Mouse (Mus musculus) hindbrain, embryonic 16.5 days (tissue): ENCODE data around the gene Dgki. TPM values are rescaled to one million over a fixed set of nuclear protein-coding genes. Genes with fewer than 3 reads are reported as not detected.

Source experiments
- ATAC-seq: fragments of 200-750 bp; cut with Nextera tagmentation; 2 replicates; pipeline ENCODE4 v1.8.0; 2017; ENCODE audit warnings: moderate TSS enrichment, moderate library complexity
- H3K27ac ChIP-seq: fragments of 300-500 bp; sonication (generic); 2 replicates; pipeline ENCODE4 v1.5.1; 2014; ENCODE audit warnings: low read depth, mild to moderate bottlenecking, control low read depth, low read length, moderate library complexity
- H3K27me3 ChIP-seq: fragments of 300-500 bp; sonication (generic); replicated peaks from 2 replicates; pipeline ENCODE4 v1.6.1; 2014; ENCODE audit warnings: low read length; ENCODE audit not compliant: control insufficient read depth, insufficient read depth
- H3K36me3 ChIP-seq: fragments of 300-500 bp; sonication (generic); 2 replicates; pipeline ENCODE4 v1.6.1; 2014; ENCODE audit warnings: mild to moderate bottlenecking, low read length, moderate library complexity, mixed read lengths; ENCODE audit not compliant: control insufficient read depth, insufficient read depth
- H3K4me1 ChIP-seq: fragments of 300-500 bp; sonication (generic); 2 replicates; pipeline ENCODE4 v1.6.1; 2014; ENCODE audit warnings: low read depth, low read length; ENCODE audit not compliant: control insufficient read depth, insufficient read depth
- H3K4me2 ChIP-seq: fragments of 300-500 bp; sonication (generic); 2 replicates; pipeline ENCODE4 v1.6.1; 2014; ENCODE audit warnings: mild to moderate bottlenecking, low read length, control low read depth, moderate library complexity
- H3K4me3 ChIP-seq: fragments of 300-500 bp; sonication (generic); 2 replicates; pipeline ENCODE4 v1.5.1; 2014; ENCODE audit warnings: mild to moderate bottlenecking, low read length, control low read depth, moderate library complexity
- H3K9ac ChIP-seq: fragments of 300-500 bp; sonication (generic); 2 replicates; pipeline ENCODE4 v1.6.1; 2014; ENCODE audit warnings: low read depth, mild to moderate bottlenecking, control low read depth, low read length, moderate library complexity
- H3K9me3 ChIP-seq: fragments of 300-500 bp; sonication (generic); 2 replicates; pipeline ENCODE4 v1.6.1; 2014; ENCODE audit warnings: mild to moderate bottlenecking, low read length, moderate library complexity; ENCODE audit not compliant: control insufficient read depth
- WGBS: fragments of 180-500 bp; shearing (Covaris S2); extraction: QIAGEN DNeasy Blood & Tissue Kit; methylation state at CpG from one replicate; pipeline ENCODE4 v1.1.7; 2014; 5-methylcytosine and 5-hydroxymethylcytosine counted together
- polyA plus RNA-seq: library from polyadenylated mRNA; unstranded; fragments of >200 nt; fragmentation: Nextera tagmentation; extraction: Ambion mirVana; gene quantifications from 2 replicates; pipeline ENCODE4 v1.2.1, GENCODE M21; 2015

The Dgki gene
- polyA plus RNA-seq, 1 experiment from 2014 or later = 6.0 TPM

DNA sequence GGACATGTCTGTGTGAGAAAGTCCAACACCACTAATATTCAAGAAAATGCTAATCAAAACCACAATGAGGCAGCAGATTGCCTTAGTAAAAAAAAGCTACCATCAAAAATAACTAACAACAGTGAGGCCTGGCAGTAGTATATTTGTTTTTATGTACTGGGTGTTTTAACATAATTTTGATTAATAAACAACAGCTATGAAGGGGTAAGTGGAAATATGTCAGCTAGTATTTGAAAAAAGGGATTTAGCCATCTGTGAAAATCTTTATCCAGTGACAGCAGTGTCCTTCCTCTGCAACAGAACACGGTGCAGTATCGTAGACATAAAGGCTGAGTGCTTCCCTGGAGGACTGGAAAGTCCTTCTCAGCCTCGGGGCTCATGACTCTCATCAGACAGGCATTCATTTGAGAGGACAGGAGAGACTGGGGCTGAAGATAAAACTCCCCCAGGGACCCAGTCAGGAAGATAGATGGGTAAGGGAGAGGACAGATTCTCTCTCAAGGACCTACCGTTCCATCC, 252.3 kb downstream of the Dgki start:
- peaks cover 3% of the 10 kb centered on the region for H3K4me1 ChIP-seq
- no peaks in the 10 kb centered on the region for H3K36me3 ChIP-seq
- H3K27ac ChIP-seq = no peak overlapping the region
- no peaks in the 10 kb centered on the region for H3K9me3 ChIP-seq
- no peak overlapping the region for H3K4me2 ChIP-seq
- H3K4me3 ChIP-seq = no peak overlapping the region
- ATAC-seq = no peak
- WGBS = 37% methylated on average over 4 of the region's 4 CpGs
- H3K9ac ChIP-seq = no peak overlapping the region
- no peaks in the 10 kb centered on the region for H3K27me3 ChIP-seq

DNA sequence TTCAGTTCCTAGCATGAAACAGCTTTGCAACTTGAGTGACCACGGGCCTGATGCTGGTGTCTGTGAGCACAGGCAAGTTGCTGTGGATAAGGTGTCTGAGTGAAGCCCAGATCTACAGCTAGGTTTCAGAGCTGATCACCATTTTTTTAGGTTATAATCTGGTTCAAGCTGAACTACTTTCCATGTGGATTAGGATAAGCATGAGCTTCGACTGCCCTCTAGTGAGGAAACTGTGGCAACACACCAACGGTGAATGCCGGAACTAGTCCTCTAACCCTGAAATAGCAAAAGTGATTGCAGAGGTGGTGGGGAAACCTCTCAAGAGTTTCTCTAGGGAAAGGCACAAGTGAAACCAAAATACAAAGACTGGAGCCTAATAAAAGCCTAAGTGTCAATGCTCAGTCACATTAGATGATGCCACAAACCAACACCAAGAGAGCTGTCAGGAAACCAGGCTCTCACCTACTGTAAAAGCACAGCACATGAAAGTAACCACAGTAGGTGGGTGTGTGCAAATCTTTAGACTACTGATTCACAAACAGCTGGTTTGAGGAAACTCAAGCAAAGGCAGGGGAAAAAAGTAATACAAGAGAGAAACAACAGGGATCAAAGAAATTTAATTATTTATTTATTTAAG, 253.7 kb downstream of the Dgki start:
- no peaks in the 10 kb centered on the region for H3K27me3 ChIP-seq
- no peaks in the 10 kb centered on the region for H3K36me3 ChIP-seq
- 28% methylated on average over 4 of the region's 4 CpGs for WGBS
- H3K4me2 ChIP-seq = no peak overlapping the region
- H3K27ac ChIP-seq = no peak overlapping the region
- H3K9ac ChIP-seq = no peak overlapping the region
- H3K9me3 ChIP-seq = no peaks in the 10 kb centered on the region
- H3K4me3 ChIP-seq = no peak overlapping the region
- H3K4me1 ChIP-seq = no peaks in the 10 kb centered on the region
- peak; percentile 65 for ATAC-seq

- WGBS = 89% methylated on average over 4 of the region's 4 CpGs
These were observed 255.2 kb downstream of the Dgki start for GRCm38 (mm10) chr6:37044796-37045195.

DNA sequence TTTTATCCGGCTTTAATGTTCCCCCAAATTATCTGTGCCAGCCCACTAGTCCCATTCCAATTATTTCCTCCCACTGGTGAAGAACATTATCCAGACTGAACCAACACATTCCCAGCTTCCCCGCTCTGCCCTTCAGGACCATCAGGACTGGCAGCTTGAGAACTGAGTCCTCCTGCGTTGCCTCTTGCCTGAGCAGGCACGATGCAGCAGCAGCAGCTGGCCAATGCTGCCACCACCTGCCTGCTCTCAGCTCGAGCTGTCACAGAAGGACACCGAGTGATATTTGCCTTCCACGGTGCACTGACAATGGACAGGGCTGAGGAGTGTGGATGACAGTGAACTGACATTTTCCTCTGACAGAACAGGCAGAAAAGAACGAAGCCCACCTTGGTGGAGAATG, 261.5 kb downstream of the Dgki start:
- peak overlapping the region; percentile 20; the same call in 1 of the 2 replicates for H3K27ac ChIP-seq
- peak; percentile 87 for ATAC-seq
- H3K4me3 ChIP-seq = no peak overlapping the region
- H3K9ac ChIP-seq = no peak overlapping the region
- H3K4me1 ChIP-seq = peaks cover 8% of the 10 kb centered on the region
- WGBS = 35% methylated on average over 8 of the region's 8 CpGs
- no peaks in the 10 kb centered on the region for H3K27me3 ChIP-seq
- H3K9me3 ChIP-seq = no peaks in the 10 kb centered on the region
- no peak overlapping the region for H3K4me2 ChIP-seq
- peaks cover 2% of the 10 kb centered on the region; the same call in 1 of the 2 replicates for H3K36me3 ChIP-seq

More at GRCm38 (mm10) chr6:37044796-37045195, 255.2 kb downstream of the Dgki start:
- no peak overlapping the region for H3K27ac ChIP-seq
- H3K36me3 ChIP-seq = no peaks in the 10 kb centered on the region
- H3K9me3 ChIP-seq = no peaks in the 10 kb centered on the region
- no peak for ATAC-seq
- no peaks in the 10 kb centered on the region for H3K4me1 ChIP-seq
- H3K9ac ChIP-seq = no peak overlapping the region
- H3K4me2 ChIP-seq = no peak overlapping the region
- H3K27me3 ChIP-seq = no peaks in the 10 kb centered on the region
- H3K4me3 ChIP-seq = no peak overlapping the region

- Histone ChIP-seq H3K4me1 (peaks cover 8% of the 10 kb centered on the region), H3K36me3 (peaks cover 2% of the 10 kb centered on the region; the same call in 1 of the 2 replicates), H3K27me3 (no peaks in the 10 kb centered on the region), H3K27ac (0 out of 2 replicates have a peak overlapping the region, but pooled peaks have one; percentile 5), H3K4me3 (no peak overlapping the region), H3K9me3 (no peaks in the 10 kb centered on the region), H3K9ac (no peak overlapping the region), H3K4me2 (no peak overlapping the region)
- WGBS = 73% methylated on average over 11 of the region's 11 CpGs
- peak; percentile 60; the same call in 1 of the 2 replicates for ATAC-seq
These were observed 262.7 kb downstream of the Dgki start for GRCm38 (mm10) chr6:37037115-37037908.

- Histone ChIP-seq H3K27me3 (no peaks in the 10 kb centered on the region), H3K27ac (no peak overlapping the region), H3K9ac (no peak overlapping the region), H3K4me1 (peaks cover 8% of the 10 kb centered on the region), H3K36me3 (peaks cover 2% of the 10 kb centered on the region; the same call in 1 of the 2 replicates), H3K4me3 (no peak overlapping the region), H3K4me2 (no peak overlapping the region), H3K9me3 (no peaks in the 10 kb centered on the region)
- no peak for ATAC-seq
- 68% methylated on average over 6 of the region's 6 CpGs for WGBS
These were observed 264.3 kb downstream of the Dgki start for GRCm38 (mm10) chr6:37035681-37036080.

DNA sequence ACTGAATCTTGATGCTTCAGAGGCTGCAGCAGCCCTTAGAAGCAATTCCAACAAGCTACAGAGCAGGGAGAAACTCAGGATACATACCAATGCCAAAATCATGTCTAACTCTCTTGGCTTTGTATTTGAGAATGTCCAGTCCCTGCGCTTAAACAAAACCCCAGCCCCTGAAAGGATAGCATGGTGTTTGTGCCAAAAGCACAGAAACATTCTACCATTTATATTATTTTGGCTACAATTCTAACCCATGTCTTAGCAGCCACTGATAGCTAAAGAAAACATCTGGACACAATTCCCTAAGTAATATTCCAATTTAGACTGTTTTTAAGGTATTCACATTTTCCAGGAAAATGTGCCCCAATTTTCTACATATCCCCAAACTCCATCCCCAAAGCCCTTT, 269.0 kb downstream of the Dgki start:
- peaks cover 3% of the 10 kb centered on the region; the same call in 1 of the 2 replicates for H3K4me1 ChIP-seq
- peaks cover 2% of the 10 kb centered on the region for H3K36me3 ChIP-seq
- no peak overlapping the region for H3K27ac ChIP-seq
- WGBS = 79% methylated on average over 1 of the region's 1 CpGs
- H3K4me3 ChIP-seq = no peak overlapping the region
- H3K4me2 ChIP-seq = no peak overlapping the region
- H3K27me3 ChIP-seq = no peaks in the 10 kb centered on the region
- no peak for ATAC-seq
- H3K9ac ChIP-seq = no peak overlapping the region
- H3K9me3 ChIP-seq = no peaks in the 10 kb centered on the region

DNA sequence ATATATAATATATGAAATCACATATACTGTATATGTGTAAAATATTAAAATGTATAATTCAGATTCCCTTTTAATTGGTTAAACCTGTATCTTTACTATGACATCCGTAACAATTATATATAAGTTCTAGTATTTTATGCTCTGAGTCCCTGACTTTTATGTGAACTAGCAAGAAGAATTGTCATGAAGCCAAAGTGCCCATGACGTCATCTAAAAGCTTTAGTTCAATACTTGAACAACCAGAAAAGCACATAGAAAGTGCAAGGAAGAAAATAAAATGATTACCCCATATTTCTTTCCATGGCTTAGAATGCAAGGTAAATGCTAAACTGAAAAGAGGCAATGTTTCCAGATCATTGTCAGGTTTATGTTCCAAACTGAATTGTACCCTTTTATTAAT, 269.6 kb downstream of the Dgki start:
- no peak for ATAC-seq
- H3K4me1 ChIP-seq = peaks cover 3% of the 10 kb centered on the region; the same call in 1 of the 2 replicates
- H3K4me2 ChIP-seq = no peak overlapping the region
- H3K9me3 ChIP-seq = no peaks in the 10 kb centered on the region
- H3K4me3 ChIP-seq = no peak overlapping the region
- no peak overlapping the region for H3K27ac ChIP-seq
- H3K27me3 ChIP-seq = no peaks in the 10 kb centered on the region
- peaks cover 2% of the 10 kb centered on the region for H3K36me3 ChIP-seq
- WGBS = 86% methylated on average over 2 of the region's 2 CpGs
- H3K9ac ChIP-seq = no peak overlapping the region

DNA sequence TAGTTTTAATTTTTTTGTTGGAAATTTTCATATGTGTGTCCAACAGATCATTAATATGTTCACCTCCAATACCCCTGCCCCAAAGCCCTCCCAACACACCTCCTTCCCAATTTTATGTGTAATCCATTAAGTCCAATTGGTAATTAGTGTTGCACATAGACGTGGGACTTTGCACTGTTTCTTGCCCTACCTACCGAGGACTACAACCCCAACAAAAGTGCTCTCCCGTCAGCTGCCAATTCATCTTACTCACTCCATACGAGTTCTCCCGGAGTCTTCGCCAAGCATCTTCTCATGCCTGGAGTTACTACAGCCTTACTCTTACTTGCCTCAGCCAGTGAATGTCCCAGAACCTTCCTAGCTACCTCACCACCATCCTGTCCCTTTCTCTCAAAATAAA, 271.1 kb downstream of the Dgki start:
- Histone ChIP-seq H3K27ac (no peak overlapping the region), H3K27me3 (no peaks in the 10 kb centered on the region), H3K9ac (no peak overlapping the region), H3K4me3 (no peak overlapping the region), H3K36me3 (no peaks in the 10 kb centered on the region; the same call in none of the 2 replicates), H3K4me2 (no peak overlapping the region), H3K9me3 (no peaks in the 10 kb centered on the region), H3K4me1 (peaks cover 3% of the 10 kb centered on the region; the same call in 1 of the 2 replicates)
- ATAC-seq = no peak
- 89% methylated on average over 6 of the region's 6 CpGs for WGBS
